Mouse (Mus musculus) urinary bladder, postnatal 4 days (tissue): ENCODE data around the gene Zhx3.

Experiments
- DNase-seq, 2 experiments: peaks; one replicate each; pipeline ENCODE4 v3.0.0; 2021 to 2022; ENCODE audit warnings: low spot score in 2 of 2

The Zhx3 gene

DNA sequence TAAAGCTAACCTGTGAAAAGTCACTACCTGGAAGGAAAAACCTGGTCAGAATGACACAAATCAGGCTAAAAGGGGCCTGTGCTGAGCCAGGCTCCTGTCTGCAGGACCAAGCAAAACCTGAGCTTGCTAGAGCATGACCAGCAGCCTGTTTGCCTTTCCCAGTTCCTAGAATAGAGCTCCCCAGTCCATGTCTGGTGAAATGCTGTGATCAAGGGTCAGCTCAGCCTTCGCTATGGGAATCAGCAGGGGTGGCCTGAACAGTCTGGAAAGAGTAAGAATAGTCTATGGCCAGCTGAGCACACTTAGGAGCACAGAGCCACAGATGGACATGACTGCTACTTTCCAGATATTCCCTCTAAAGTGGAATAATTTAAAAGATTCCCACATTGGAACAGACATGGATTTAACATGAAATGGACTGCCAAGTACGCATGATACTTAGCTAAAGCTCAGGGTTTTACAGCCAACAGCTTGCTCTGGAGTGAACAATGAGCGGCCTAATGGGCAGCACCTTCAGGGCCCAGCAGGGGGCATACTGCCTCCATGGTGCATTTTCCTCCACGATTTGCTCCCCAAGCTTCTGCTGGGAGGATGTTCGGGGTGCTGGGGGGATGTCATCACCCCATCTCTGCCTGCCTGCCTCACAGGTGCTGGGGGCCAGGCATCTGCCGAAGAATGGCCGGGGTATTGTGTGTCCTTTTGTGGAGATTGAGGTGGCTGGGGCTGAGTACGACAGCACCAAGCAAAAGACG, 112.2 kb downstream of the Zhx3 start:
- DNase-seq: no peak

GRCm38 (mm10) chr2:160756583-160757203, 116.1 kb downstream of the Zhx3 start:
- no peak for DNase-seq

- peak in 1 of 2 experiments; percentile 29 for DNase-seq
Observed at GRCm38 (mm10) chr2:160747075-160747474, 125.7 kb downstream of the Zhx3 start.

- DNase-seq: no peak
Observed at GRCm38 (mm10) chr2:160746637-160747036, 126.2 kb downstream of the Zhx3 start.

DNA sequence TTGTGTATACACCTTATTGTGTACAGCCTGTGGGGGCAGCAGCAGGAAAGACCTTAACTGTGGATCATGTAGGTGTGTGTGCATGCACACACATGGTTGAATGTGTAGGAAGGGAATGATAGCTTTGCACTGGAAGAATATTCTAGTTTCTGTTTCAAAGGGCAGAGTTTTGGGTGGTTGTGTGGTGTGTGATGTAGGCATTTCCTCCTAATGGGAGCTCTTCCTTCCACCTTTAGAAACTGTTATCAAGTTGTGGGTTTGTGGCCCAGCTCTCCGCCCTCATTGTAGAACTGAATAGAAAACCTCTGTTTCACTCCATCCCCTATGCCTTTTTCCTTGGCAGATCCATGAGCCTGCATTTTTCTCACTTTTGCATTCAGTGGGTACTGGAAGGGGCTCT, 127.3 kb downstream of the Zhx3 start:
- DNase-seq: no peak

DNA sequence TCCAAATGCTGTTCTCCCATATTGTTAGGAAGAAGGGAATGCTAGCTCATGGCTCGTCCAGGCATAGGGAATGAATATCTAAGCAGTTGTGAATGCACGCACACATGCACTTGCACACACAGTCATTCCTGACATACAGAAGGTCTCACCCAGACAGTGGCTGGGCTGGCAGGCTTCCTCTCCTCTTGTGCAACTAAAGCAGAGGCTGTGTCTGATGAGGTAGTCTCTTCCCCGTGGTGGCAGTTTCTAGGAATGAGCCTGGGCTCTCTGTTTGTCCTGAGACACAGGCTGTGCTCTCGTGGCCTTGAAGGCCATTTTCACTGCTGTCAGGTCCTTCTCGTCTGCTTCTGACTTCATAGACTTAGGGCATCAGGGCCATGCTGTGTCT, 128.0 kb downstream of the Zhx3 start:
- no peak for DNase-seq

DNA sequence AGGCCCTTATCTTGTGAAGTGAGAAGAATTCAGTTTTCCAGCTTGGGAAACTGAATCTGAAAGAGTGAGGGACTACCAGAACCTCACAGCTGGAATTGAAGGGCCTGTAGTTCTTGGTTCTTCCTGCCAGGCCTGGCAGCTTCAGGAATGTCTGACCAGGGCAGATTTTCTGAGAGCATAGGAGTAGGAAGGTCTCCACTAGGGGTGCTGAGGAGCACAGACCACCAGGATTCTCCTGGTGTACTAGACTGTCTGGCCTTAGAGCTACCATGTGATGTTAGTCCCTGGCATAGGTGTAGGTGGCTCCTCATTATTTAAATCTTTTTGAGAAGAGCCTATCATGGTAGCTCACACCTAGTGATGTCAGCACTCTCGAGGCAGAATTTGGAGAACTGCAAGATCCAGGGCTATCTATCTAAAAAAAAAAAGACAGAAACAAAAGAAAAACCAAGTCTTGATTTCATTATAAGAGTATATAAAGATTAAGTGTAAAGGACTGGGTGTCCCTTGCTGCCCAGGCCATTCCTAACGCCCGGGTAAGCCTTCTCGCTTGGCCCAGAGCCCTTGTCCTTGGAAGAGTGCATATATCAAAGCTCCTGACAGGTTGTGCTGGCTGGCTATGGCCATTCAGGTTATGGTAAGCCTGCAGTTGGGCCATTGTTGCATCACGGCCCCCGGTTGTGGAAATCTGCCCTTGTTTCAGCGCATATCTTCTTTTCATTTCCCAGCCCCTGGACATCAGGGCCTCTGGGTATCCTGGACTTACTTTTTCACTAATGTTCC, 128.6 kb downstream of the Zhx3 start:
- peak; percentile 47 to 68 for DNase-seq

DNA sequence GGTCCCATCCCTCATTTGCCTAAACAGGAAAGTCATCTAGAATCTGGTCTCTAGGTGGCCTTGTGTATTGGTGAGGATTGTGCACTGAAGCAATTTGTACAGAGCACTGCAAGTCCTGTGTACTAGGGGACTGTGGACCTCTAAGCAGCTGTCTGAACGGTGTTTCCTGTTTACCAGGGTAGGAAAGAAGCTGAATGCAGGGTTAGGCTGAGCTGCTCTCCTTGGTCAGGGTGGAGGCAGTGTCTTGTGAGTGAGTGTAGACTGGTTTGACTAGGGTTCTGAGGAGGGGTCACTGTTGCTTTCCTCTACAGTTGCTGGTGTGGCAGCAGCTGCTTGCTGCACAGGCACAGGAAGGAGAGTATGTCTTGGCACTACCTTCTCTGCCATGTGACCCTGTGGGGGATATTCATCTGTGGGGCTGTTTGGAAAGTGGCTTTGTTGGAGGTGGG, 130.6 kb downstream of the Zhx3 start:
- no peak for DNase-seq

DNA sequence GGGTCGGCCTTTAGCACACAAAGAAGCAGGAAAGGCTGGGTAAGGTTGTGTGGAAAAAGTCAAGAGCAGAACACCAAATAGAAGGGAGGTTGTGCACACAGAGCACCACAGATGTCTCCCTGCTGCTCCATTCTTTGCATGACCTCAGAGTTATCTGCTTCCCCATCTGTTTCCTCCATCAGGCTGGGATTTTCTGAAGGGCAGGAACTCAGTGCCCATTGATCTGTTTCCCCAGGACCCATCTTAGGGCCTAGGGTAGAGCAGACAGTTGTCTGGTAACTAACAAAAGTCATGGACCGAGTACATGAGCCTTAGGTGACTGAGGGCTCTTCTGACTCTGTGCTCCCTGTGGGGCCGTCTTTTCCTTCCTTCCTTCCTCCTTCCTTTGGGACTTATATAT, 131.2 kb downstream of the Zhx3 start:
- no peak for DNase-seq

GRCm38 (mm10) chr2:160740521-160741156, 132.2 kb downstream of the Zhx3 start:
- no peak for DNase-seq

GRCm38 (mm10) chr2:160739647-160740356, 133.0 kb downstream of the Zhx3 start:
- DNase-seq: no peak

DNA sequence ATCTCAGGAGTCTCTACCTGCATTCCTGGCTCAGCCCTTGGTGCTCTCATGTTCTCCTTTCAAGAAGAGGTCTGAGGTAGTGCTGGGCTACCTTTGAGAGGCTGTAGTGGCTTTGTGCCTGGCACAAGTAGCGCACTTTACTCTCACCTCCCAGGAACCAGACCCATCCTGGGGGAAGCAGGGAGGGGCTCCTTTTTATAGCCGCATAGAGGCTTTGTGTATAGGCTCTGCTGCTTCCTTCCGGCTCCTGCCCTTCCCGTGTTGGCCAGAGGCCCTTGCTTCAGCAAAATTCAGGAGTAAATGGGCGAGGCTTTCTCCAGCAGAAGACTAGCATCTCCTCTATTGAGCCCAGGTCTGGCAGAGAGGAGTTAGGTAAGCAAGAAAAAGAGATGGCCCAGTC, 134.4 kb downstream of the Zhx3 start:
- DNase-seq: no peak

DNA sequence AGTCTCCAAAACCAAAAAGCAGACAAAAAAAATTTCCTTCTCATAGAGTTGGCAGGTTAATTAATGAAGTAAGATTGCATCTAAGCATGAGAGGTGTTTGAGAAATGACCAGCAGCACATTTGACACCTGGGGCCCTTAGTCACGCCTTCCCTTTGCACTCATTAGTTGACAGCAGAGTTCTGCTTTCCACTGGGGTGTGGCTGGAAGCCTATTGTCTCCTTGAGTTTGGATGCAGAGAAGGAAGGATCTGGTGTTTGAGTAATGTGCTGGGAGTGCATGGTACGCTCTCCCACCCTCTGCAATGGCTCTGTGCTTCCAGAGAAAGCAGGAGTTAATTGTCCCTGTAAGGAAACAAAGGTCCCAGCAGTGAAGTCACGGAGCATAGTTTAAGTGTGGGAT, 136.3 kb downstream of the Zhx3 start:
- DNase-seq: no peak

DNA sequence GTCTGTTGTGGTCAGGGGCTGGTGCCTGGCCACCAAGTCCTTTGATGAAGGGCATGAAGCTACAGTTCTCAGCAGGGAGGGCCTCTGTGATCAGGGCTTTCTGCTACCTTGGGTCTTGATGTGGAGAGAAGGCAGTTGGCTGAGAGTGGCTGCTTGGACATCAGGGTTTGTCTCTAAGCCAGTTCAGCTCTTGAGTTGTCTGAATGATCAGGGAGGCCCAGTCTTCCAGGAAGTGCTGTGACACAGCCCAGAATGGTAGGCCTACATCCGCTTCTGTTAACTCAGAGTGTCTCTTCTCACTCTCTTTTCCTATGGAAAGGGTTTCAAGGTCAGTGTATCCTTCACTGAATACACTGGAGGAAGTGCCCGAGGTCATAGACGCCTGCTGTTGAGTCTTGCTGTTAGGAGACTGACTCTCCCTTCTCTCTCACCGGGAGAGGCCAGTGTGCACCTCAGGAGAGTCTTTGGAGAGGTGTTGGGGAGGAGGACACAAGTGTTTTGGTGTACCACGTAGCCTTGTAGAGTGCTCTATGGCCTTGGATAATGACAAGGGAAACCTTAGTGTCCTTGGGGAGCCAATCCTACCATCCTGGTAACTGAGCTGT, 137.0 kb downstream of the Zhx3 start:
- DNase-seq: no peak

- DNase-seq: no peak
Observed at GRCm38 (mm10) chr2:160734331-160734730, 138.5 kb downstream of the Zhx3 start.

DNA sequence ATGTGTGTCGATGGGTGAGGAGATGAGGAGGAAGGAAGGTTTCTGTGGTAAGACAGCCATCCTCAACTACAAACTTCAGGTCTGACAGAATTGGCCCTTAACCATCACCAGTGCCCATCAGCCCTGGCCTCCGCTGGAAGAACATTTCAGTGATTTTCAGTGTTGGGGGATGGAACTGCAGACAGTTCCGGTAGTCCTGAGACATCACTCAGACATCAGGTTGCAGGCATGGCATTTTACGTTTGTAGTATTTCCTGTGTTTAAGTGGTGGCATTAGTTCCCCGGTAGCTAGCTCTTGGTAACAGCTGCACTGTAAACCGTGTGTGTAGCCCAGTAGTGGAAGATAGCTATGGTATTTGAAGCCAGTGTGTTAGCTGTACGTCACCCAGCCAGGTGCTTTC, 139.7 kb downstream of the Zhx3 start:
- no peak for DNase-seq

- DNase-seq: no peak
Observed at GRCm38 (mm10) chr2:160732420-160732995, 140.3 kb downstream of the Zhx3 start.

DNA sequence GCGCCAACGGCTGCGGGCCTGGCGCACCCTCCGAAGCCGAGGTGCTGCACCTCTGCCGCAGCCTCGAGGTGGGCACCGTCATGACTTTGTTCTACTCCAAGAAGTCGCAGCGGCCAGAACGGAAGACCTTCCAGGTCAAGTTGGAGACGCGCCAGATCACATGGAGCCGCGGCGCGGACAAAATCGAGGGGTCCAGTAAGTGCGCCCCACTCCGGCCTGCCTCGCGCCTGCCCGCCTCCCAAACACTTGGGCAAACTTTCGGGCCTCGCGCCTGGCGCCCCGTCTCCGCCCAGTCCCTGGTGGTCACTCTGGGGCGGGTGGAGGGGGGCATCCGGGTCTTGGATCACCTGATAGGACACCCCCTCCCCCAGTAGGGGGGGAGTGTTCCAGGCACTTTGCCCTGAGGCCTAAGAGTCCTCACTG, 140.9 kb downstream of the Zhx3 start:
- peak; percentile 59 to 73 for DNase-seq

- peak; percentile 89 to 93 for DNase-seq
Observed at GRCm38 (mm10) chr2:160731117-160731838, 141.5 kb downstream of the Zhx3 start, which contains the start of gene Plcg1. TSS of gene Plcg1 (plus strand) at chr2:160731300.

GRCm38 (mm10) chr2:160730797-160731116, 142.0 kb downstream of the Zhx3 start:
- DNase-seq: no peak
